Mouse (Mus musculus) MEL (cell line): ENCODE results near the gene Myl6.

Experiments used
- CHD2 ChIP-seq: IDR thresholded peaks from 2 replicates; pipeline ENCODE4 v1.6.1; 2011; ENCODE audit warnings: low read length, improper control_type of control experiment
- CTCF ChIP-seq, 3 experiments: IDR thresholded peaks in 2 of 3; conservative IDR thresholded peaks in 1 of 3; 2 replicates each; pipeline ENCODE4 v1.5.1; 2011 to 2012; ENCODE audit warnings: low read length in 3 of 3, low read depth in 2 of 3, mild to moderate bottlenecking in 2 of 3, improper control_type of control experiment in 1 of 3, inconsistent platforms in 1 of 3, mixed read lengths in 1 of 3, moderate library complexity in 1 of 3; ENCODE audit not compliant: control insufficient read depth in 1 of 3, insufficient read depth in 1 of 3, poor library complexity in 1 of 3, severe bottlenecking in 1 of 3
- ETS1 ChIP-seq: IDR thresholded peaks from 2 replicates; pipeline ENCODE4 v1.6.1; 2012; ENCODE audit warnings: low read depth, mild to moderate bottlenecking, inconsistent platforms, low read length, improper control_type of control experiment, moderate library complexity
- GATA1 ChIP-seq: IDR thresholded peaks from 2 replicates; pipeline ENCODE4 v1.6.1; 2011; ENCODE audit warnings: low read depth, low read length, improper control_type of control experiment
- JUND ChIP-seq: IDR thresholded peaks from 2 replicates; pipeline ENCODE4 v1.6.1; 2011; ENCODE audit warnings: low read depth, mild to moderate bottlenecking, improper control_type of control experiment, low read length
- MAFK ChIP-seq: IDR thresholded peaks from 2 replicates; pipeline ENCODE4 v1.6.1; 2011; ENCODE audit warnings: low read depth, mild to moderate bottlenecking, low read length, improper control_type of control experiment, borderline replicate concordance
- MAX ChIP-seq: IDR thresholded peaks from 2 replicates; pipeline ENCODE4 v1.6.1; 2011; ENCODE audit warnings: low read length, improper control_type of control experiment
- POLR2A ChIP-seq, 2 experiments: IDR thresholded peaks; 2 replicates each; pipeline ENCODE4 v1.6.1; 2011 to 2012; ENCODE audit warnings: low read length in 2 of 2, mild to moderate bottlenecking in 2 of 2, control low read depth in 1 of 2, improper control_type of control experiment in 1 of 2, low read depth in 1 of 2, moderate library complexity in 1 of 2; ENCODE audit not compliant: control insufficient read depth in 1 of 2, insufficient read depth in 1 of 2, poor library complexity in 1 of 2
- POLR2AphosphoS5 ChIP-seq: IDR thresholded peaks from 2 replicates; pipeline ENCODE4 v1.6.1; 2012; ENCODE audit warnings: low read depth, borderline replicate concordance, mild to moderate bottlenecking, inconsistent platforms, low read length, moderate library complexity, mixed read lengths
- ZC3H11A ChIP-seq: IDR thresholded peaks from 2 replicates; pipeline ENCODE4 v1.6.1; 2012; ENCODE audit warnings: low read depth, mild to moderate bottlenecking, inconsistent platforms, low read length, improper control_type of control experiment

DNA sequence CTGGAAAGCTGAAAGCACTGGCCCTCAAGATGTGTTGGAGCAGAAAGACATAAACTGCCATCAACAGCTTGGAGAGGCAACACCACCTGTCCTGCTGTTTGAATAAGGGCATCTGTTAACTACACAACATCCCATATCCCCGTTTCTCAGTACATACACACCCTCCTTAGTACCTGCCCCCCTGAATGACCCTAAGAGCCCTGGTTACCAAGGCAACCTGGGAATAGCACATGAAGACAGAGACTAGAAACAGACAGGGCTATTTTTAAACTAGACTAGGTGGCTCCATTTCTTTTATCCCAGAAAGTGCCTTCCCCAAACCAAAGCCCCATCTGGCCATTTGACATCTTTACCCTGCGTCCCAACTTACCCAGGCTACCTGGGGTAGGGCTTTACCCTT, 49.2 kb upstream of the Myl6 start:
- no peak for TF ChIP-seq CTCF (IDR thresholded peaks at IDR 0.05 in 2 of 3, conservative IDR thresholded peaks at IDR 0.05 in 1 of 3; ENCODE audit: control insufficient read depth in 1 of 3, insufficient read depth in 1 of 3, low read depth in 2 of 3, low read length in 3 of 3, poor library complexity in 1 of 3, severe bottlenecking in 1 of 3)
- no peak for TF ChIP-seq POLR2A (IDR thresholded peaks at IDR 0.05; ENCODE audit: control insufficient read depth in 1 of 2, insufficient read depth in 1 of 2, low read depth in 1 of 2, low read length in 2 of 2, poor library complexity in 1 of 2)
- no peak for TF ChIP-seq GATA1
- no peak for TF ChIP-seq MAFK
- no peak for TF ChIP-seq CHD2
- TF ChIP-seq ZC3H11A = no peak
- TF ChIP-seq JUND = no peak
- TF ChIP-seq ETS1 = no peak
- TF ChIP-seq MAX = no peak
- no peak for TF ChIP-seq POLR2AphosphoS5
